Mouse (Mus musculus) neural tube, embryonic 10.5 days (tissue): ENCODE results near the gene Pum1.
"Not testable (repeated sequence)": the region's sequence is repeated elsewhere in the genome, so short reads cannot be mapped to it uniquely, and the experiment has no call there.

Experiments
- DNase-seq: peaks from one replicate; pipeline ENCODE4 v3.0.0-alpha.2; 2017; ENCODE audit warnings: low spot score; ENCODE audit errors: extremely low spot score

Pum1 gene

DNA sequence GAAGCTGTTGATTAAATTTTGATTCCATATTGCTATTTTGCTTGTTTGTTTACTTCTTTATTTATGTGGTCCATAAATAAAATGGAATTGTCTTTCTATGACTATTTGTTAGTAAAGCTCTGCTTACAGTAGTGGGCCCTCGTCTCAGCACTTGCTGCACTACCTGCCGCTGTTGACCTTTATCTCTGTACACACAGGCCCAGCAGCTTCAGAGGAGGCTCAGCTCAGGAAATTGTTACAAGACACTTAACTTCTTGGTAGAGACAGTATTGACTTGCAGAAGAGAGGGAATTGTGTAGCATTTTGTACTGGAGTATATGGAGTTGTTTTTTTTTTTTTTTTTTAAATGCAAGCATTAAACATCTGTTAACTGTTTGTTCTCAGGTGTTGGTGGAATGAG lies 5.4 kb downstream of the Pum1 start:
- DNase-seq: no peak

DNA sequence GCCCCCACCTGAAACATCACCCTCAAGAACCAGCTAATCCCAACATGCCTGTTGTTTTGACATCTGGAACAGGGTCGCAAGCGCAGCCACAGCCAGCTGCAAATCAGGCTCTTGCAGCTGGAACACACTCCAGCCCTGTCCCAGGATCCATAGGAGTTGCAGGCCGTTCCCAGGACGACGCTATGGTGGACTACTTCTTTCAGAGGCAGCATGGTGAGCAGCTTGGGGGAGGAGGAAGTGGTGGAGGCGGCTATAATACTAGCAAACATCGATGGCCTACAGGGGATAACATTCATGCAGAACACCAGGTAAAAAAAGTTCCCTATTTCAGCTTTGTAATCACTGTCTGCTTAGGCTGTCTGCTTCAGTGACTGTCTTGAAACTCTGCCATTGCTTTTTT lies 5.9 kb downstream of the Pum1 start:
- peak; percentile 14 for DNase-seq

GRCm38 (mm10) chr4:130670023-130670422 lies 6.9 kb downstream of the Pum1 start:
- DNase-seq: not testable (repeated sequence)

DNA sequence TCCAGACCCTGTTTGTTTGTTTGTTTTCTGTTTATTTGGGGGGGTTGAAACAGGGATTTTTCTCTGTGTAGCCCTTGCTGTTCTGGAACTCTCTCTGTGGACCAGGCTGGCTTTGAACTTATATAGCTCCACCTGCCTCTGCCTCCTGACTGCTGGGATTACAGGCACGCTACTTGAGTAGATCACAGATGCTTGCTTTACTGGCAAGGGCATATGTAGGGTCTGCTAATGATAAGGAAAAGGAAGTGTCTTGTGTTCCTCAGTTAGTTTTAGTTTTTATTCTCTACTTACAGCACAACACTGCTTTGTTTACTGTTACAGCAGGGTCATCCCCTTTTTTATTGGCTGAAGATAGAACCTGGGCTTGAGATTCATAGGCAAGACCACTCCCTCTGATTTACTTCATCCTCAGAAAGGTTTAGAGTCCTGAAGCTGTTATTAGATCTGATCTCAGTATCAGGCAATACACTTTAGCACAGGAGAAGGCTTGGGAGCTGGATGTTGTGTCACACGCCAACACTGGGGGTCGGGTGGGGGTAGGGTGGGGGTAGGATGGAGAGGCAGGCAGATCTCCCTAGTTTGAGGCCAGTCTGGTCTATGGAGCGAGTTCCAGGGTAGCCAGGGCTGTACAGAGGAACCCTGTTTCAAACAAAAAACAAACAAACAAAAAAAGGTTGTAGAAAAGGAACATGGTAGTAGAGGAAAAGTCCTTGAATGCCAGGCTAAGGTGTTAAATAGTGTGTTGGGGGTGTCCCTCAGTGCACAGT lies 8.1 kb downstream of the Pum1 start:
- no peak for DNase-seq

DNA sequence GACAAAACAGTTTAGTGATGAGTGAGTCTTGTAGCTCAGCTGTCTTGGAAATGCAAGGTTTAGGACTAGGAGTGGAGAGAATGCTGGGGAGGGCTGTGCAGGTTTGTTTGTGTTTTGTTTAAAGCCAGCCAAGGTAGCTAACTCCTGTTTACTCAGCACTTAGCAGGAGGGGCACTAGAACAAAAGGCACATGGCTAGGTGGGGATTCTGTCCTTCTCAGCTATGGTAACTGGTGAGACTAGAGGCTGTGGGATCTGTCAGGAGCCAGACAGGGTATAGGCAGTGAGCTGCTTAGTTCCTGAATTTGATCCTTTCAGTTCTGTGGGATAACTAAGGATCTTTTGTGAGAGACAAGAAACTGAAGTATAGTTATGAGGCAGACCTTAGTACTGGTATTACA lies 9.0 kb downstream of the Pum1 start:
- no peak for DNase-seq

GRCm38 (mm10) chr4:130676746-130677145 lies 13.6 kb downstream of the Pum1 start:
- no peak for DNase-seq

DNA sequence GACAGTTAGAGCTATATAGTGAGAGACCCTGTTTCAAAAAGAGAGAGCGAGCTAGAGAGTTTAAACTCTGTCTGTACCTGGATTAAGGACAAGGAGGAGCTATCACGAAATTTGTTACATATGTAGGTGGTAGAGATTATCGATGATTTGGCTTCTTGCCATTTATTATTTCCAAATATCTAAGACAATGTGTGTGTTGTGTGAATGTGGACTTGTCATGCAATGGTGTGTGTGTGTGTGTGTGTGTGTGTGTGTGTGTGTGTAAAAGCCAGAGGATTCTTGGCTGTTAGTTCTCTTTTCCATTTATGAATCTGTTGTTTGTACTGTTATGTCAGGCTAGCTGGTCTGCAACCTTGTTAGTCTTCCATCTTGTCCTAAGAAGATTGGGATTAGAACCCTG lies 15.0 kb downstream of the Pum1 start:
- no peak for DNase-seq

DNA sequence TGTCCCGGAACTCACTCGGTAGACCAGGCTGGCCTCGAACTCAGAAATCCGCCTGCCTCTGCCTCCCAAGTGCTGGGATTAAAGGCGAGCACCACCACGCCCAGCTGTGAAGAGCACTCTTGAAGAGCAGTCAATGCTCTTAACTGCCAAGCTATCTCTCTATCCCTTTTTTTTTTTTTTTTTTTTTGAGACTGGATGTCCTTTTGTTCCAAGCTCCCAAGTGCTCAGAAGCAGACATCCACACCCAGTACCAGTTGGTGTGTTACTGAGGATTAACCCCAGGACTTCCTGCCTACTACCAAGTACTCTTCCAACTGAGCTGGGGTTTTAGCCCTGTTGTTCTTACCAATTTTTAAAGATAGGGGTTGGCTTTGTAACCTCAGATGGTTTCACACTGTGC lies 17.6 kb downstream of the Pum1 start:
- no peak for DNase-seq

DNA sequence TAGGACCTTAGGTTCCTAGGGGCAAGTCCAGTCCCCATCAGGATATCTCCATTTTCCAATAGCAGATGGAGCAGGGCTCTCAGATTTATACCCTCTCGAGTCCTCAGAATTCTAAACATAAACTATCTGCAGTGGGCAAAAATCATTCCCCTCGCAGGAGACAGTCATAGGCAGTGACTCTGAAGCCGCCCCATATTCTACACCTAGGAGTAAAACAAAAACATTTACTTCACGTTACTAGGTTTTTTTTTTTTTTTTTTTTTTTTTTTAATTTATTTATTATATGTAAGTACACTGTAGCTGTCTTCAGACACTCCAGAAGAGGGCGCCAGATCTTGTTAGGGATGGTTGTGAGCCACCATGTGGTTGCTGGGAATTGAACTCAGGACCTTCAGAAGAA lies 19.9 kb downstream of the Pum1 start:
- not testable (repeated sequence) for DNase-seq

DNA sequence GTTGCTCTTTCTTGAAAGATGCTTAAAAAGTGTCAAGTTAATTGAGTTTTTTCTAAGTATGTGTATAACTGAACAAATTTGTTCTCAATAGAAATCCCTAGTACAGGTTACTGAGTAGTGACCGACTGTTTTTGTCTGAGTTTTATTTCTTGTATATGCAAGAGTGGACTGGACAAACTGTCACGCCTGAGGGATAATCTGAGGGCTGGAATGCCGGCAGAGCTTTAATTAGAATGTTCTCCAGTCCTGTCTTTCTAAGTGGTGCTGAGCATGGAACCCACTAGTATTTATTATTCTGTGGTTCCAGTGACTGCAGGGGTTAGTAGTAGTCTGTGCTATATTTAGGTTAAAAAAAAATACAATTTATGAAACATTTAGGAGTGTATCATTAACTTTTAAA lies 30.8 kb downstream of the Pum1 start:
- DNase-seq: no peak

DNA sequence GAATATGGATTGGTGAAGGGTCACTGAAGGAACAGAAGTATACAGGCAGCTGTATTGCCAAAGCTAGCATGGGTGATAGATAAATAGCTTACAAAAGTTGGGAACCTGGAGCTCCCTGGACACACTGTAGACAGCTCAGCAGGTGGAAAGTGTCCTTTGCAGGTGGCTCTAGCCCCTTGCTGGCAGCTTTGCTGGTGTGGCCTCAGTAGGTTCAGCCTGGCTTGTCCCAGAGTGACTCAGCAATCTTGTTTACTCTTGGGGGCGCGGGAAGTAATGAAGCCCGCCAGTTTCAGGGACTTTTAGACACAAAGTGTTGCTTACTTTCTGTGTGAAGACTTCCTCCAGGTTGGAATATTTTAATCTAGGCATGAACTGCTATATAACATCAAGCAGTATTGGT lies 31.9 kb downstream of the Pum1 start:
- no peak for DNase-seq

- DNase-seq: no peak
Observed at GRCm38 (mm10) chr4:130701061-130701460, 37.9 kb downstream of the Pum1 start.

DNA sequence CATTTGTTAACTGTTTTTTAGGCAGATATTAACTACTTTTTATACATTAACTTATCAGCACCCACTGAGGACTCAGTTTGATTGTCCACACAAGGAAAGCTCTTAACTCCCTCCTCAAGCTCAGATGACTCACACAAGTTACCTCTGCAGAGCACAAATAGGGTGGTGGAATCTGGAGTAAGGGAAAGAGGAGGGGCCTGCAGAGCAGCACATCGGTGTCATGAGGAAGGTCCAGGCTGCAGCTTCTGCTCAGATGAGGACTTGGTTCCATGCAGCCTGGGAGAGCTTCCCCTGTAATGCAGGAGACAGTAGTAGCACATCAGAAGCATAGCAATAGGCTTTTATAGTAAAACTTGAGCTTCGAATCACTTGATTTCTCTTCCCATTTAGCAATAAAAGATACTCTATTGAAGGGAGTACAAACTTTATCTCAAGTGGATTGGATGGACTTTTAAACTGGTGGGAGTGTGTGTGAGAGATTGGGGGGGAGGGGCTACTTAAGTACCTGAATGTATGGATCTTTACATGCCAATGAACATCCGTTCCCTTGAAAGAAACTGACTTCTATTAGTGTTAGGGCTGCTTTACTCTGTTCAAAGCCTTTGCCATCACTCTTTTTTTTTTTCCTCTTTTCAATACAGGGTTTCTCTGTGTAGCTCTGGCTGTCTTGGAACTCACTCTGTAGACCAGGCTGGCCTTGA lies 39.9 kb downstream of the Pum1 start:
- no peak for DNase-seq

- no peak for DNase-seq
Observed at GRCm38 (mm10) chr4:130703601-130704000, 40.5 kb downstream of the Pum1 start.

DNA sequence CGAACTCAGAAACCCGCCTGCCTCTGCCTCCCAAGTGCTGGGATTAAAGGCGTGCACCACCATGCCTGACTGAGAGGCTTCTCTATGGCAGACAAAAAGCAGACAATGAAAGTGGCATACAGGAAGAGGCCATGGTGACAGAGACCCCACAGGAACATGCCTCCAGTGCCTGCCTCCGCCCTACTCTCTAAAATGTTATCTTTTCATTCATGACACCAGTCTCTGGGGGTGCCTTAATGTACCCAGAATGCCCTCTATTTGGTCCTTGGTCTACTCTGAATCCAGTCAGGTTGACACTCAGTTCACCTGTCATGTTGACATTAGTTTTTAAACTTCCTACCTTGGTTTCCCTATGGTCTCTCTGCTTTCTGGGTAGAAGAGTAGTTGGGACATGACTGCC lies 41.5 kb downstream of the Pum1 start:
- no peak for DNase-seq

DNA sequence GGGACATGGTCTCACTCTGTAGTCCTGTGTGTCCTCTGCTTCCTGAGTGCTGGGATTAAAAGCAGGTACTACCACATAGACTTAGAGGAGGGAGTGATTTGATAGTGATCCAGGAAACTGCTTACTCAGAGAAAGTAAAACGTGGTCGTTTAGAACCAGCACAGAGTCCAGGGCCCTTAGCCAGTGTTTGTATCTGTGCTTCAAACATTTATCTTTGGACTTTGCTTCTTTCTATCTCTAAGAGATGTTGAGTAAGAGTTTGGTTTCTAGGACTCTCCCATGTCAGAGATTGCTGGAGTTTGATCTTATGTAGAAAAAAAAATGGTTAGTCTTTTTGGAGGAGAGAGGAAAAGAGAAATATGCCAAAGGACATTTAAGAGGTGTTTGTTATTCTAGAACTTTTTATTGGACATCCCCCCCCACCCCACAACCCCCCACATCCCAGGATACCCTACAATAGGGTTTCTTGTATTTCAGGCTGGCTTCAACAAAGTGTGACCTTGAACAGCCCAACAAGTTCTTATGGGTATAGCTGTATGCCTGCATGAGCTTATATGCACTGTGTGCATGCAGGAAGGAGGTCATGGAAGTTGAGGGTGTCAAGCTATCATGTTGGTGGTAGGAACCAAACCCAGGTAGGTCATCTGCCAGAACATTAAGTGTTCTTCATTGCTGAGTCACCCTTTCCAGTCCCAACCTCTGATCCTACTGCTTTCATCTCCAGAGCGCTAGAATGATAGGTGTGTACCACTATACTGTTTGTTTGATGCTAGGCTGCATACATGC lies 43.3 kb downstream of the Pum1 start:
- DNase-seq: no peak

DNA sequence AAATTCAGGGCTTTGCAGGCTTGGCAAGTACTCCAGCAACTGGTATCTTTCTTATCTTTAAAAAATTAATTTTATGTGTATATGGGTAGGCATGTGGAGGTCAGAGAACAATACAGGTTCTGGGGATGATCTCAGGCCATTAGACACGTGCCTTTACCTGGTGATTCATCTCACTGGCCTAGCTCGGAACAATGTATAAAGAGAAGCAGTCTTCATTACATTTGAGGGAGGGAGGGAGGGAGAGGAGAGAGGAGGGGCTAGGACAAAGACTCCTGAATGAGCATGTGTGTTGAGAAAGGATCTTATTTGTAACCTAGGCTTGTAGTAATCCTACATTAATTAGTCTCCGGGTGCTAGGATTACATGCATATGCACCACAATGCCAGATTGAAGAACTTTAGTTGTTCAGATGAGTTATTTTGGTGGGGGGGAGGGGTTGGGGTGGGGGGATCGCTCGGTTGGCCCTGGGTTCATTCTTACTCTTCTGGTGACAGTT lies 48.3 kb downstream of the Pum1 start:
- no peak for DNase-seq

DNA sequence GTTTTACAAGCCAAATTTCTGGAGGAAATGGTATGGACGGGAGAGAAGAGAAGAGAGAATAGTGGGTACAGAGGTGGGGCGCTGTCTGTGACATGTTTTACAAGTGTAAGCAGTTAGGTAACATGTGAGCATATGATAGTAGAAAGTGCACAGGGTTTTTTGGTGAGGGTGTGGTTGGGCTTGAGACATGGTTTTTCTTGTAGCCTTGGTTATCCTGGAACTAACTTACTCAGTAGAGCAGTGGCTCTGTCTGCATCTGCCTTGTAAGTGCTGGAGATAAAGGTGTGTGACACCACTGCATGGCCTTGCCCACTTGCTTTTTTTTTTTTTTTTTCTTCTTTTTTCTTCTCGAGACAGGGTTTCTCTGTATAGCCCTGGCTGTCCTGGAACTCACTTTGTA lies 49.2 kb downstream of the Pum1 start:
- no peak for DNase-seq

DNA sequence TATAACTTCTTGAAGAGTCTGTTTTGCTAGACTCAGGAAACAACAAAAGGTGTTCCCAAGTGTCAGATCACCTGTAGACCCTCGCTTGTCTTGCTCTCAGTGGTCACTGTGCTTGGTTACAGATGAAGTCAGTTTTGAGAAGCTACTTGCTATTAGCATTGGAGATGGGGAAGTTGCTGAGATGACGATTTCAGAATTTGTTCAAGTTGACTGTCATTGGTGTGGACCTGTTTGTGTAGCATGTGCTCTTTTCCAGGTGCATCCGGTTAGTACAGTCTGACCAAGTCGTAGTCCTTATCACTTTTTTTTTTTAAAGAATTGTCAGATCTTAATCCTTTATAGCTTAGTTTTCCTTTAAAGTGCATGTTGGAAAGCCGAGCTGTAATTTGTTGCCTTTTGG lies 50.3 kb downstream of the Pum1 start:
- no peak for DNase-seq

DNA sequence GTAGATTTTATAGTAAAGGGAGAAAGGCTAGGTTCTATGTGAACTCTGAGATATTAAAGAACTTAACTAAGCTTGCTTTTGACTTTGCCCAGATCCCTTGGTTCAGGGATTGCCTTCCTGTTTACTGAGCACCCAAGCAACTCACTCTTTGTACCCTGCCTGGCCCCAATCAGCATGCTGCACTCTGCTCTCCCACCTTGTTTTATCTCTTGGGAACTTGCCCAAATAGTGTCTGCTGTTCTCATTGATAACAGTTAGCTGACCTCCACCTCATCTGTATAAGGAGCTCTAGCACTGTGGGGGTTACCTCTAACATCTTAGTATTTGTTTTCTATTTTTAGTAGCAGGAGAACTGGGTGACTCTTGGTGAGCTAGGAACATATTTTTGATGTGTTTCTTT lies 52.0 kb downstream of the Pum1 start:
- DNase-seq: no peak

DNA sequence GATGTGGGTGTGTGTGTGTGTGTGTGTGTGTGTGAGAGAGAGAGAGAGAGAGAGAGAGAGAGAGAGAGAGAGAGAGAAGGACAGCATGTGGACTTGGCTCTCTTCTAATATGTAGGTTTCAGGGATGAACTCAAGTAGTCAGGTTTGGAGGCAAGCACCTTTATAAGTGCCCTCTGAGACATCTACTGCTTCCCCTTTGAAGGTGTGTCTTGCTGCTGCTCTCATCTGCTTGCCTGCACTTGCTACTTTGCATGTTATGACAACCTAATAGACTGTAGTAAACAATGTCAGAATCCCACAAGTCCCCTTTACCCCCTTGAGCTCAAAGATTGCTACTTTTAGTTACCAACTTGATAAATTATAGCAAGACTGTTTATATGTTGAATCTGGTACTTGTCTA lies 52.5 kb downstream of the Pum1 start:
- DNase-seq: no peak

DNA sequence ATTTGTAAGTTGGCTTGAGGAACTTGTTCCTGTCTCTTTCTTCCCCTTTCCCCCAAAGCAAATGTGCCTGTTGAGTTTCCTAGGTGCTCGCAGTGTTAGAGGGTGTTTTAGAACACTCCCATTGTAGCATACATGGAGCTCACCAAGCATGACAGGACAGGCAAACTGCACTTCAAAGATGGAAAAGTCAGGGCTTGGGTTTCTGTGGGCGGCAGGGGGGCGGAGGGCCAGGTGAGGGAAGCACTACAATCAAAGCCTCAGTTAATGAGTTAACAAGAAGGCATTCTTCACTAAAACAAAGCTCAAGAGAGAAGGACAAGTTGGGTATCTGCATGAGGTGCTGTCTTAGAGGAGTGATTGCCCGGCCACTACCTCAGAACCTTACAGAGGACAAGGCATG lies 56.2 kb downstream of the Pum1 start:
- DNase-seq: no peak
